Mouse (Mus musculus): ENCODE results near the gene Kmt5b.

The Kmt5b gene

GRCm38 (mm10) chr19:3767276-3767780, at the start of gene Kmt5b:
Gene Kmt5b (plus strand): TSS chr19:3767421.
- peak; percentile 56 for DNase-seq

GRCm38 (mm10) chr19:3718481-3719361, 48.5 kb upstream of the Kmt5b start:
- peak; percentile 80 for DNase-seq

GRCm38 (mm10) chr19:3719362-3719891, 47.8 kb upstream of the Kmt5b start:
- peak; percentile 75 for DNase-seq

- no peak for DNase-seq
Observed at GRCm38 (mm10) chr19:3723170-3723569, 44.1 kb upstream of the Kmt5b start.

- DNase-seq, result peak; percentile 61
Observed at GRCm38 (mm10) chr19:3723904-3724303, 43.3 kb upstream of the Kmt5b start.

GRCm38 (mm10) chr19:3724779-3725178, 42.4 kb upstream of the Kmt5b start:
- peak; percentile 81 for DNase-seq

- no peak for DNase-seq
Observed at GRCm38 (mm10) chr19:3728901-3729300, 38.3 kb upstream of the Kmt5b start.

GRCm38 (mm10) chr19:3730781-3731646, 36.2 kb upstream of the Kmt5b start:
- no peak for DNase-seq

- no peak for DNase-seq
Observed at GRCm38 (mm10) chr19:3736001-3736400, 31.2 kb upstream of the Kmt5b start.

GRCm38 (mm10) chr19:3739650-3740049, 27.6 kb upstream of the Kmt5b start:
- no peak for DNase-seq

- no peak for DNase-seq
Observed at GRCm38 (mm10) chr19:3742716-3743115, 24.5 kb upstream of the Kmt5b start.

- no peak for DNase-seq
Observed at GRCm38 (mm10) chr19:3743362-3743761, 23.9 kb upstream of the Kmt5b start.

GRCm38 (mm10) chr19:3743851-3744512, 23.2 kb upstream of the Kmt5b start:
- DNase-seq, result peak; percentile 58

GRCm38 (mm10) chr19:3752621-3753239, 14.5 kb upstream of the Kmt5b start:
- DNase-seq, result no peak

GRCm38 (mm10) chr19:3753240-3753633, 14.0 kb upstream of the Kmt5b start:
- no peak for DNase-seq

GRCm38 (mm10) chr19:3753738-3754137, 13.5 kb upstream of the Kmt5b start:
- DNase-seq, result no peak

GRCm38 (mm10) chr19:3757861-3758260, 9.4 kb upstream of the Kmt5b start:
- DNase-seq, result no peak

- DNase-seq, result no peak
Observed at GRCm38 (mm10) chr19:3765221-3765820, 1.9 kb upstream of the Kmt5b start.

- DNase-seq, result no peak
Observed at GRCm38 (mm10) chr19:3766378-3766777, 843 bp upstream of the Kmt5b start.

GRCm38 (mm10) chr19:3767781-3768696, 818 bp downstream of the Kmt5b start:
- peak; percentile 92 for DNase-seq

Measured in lung, postnatal 14 days (tissue).